Mouse (Mus musculus) hindlimb bud, embryonic 11.5 days (tissue): ENCODE measurements around the gene Nadsyn1.

Source experiments
- DNase-seq: peaks from one replicate; pipeline ENCODE4 v3.0.0-alpha.2; 2012; ENCODE audit warnings: low read depth, low spot score; ENCODE audit errors: extremely low spot score

Gene Nadsyn1

GRCm38 (mm10) chr7:143755357-143756124, 67.1 kb downstream of the Nadsyn1 start:
- DNase-seq: no peak

GRCm38 (mm10) chr7:143753990-143754715, 68.5 kb downstream of the Nadsyn1 start:
- no peak for DNase-seq

GRCm38 (mm10) chr7:143752606-143753005, 70.0 kb downstream of the Nadsyn1 start:
- DNase-seq: no peak

- DNase-seq: no peak
Observed at GRCm38 (mm10) chr7:143752056-143752455, 70.6 kb downstream of the Nadsyn1 start.

- no peak for DNase-seq
Observed at GRCm38 (mm10) chr7:143751380-143751779, 71.3 kb downstream of the Nadsyn1 start.

GRCm38 (mm10) chr7:143749045-143749444, 73.6 kb downstream of the Nadsyn1 start:
- DNase-seq: no peak

GRCm38 (mm10) chr7:143748041-143748868, 74.4 kb downstream of the Nadsyn1 start:
- DNase-seq: peak; percentile 79
